Mouse (Mus musculus) forebrain, embryonic 13.5 days (tissue): ENCODE data around the gene Sema4d. TPM values are rescaled to one million over a fixed set of nuclear protein-coding genes. Genes with fewer than 3 reads are reported as not detected.
A peak's percentile ranks its signal among the peaks of the same experiment; 100 is the strongest.
"Not testable (repeated sequence)": the region's sequence is repeated elsewhere in the genome, so short reads cannot be mapped to it uniquely, and the experiment has no call there.

Source experiments
- ATAC-seq: fragments of 200-750 bp; cut with Nextera tagmentation; 2 replicates; pipeline ENCODE4 v1.8.0; 2017
- H3K27ac ChIP-seq: fragments of 300-500 bp; sonication (generic); 2 replicates; pipeline ENCODE4 v1.5.1; 2015; ENCODE audit warnings: inconsistent platforms, mild to moderate bottlenecking, moderate library complexity
- H3K27me3 ChIP-seq: fragments of 300-500 bp; sonication (generic); 2 replicates; pipeline ENCODE4 v1.6.1; 2015; ENCODE audit warnings: mild to moderate bottlenecking, inconsistent platforms
- H3K36me3 ChIP-seq: fragments of 300-500 bp; sonication (generic); 2 replicates; pipeline ENCODE4 v1.6.1; 2015; ENCODE audit warnings: mild to moderate bottlenecking, inconsistent platforms; ENCODE audit not compliant: poor library complexity, severe bottlenecking
- H3K4me1 ChIP-seq: fragments of 300-500 bp; sonication (generic); 2 replicates; pipeline ENCODE4 v1.6.1; 2015; ENCODE audit warnings: inconsistent platforms
- H3K4me2 ChIP-seq: fragments of 300-500 bp; sonication (generic); 2 replicates; pipeline ENCODE4 v1.6.1; 2015; ENCODE audit warnings: inconsistent platforms, mild to moderate bottlenecking, moderate library complexity
- H3K4me3 ChIP-seq: fragments of 300-500 bp; sonication (generic); 2 replicates; pipeline ENCODE4 v1.5.1; 2015; ENCODE audit warnings: mild to moderate bottlenecking, inconsistent platforms
- H3K9ac ChIP-seq: fragments of 300-500 bp; sonication (generic); 2 replicates; pipeline ENCODE4 v1.6.1; 2015; ENCODE audit warnings: mild to moderate bottlenecking, inconsistent platforms
- H3K9me3 ChIP-seq: fragments of 300-500 bp; sonication (generic); replicated peaks from 2 replicates; pipeline ENCODE4 v1.6.1; 2016; ENCODE audit warnings: inconsistent platforms
- WGBS: fragments of 180-500 bp; shearing (Covaris S2); methylation state at CpG from one replicate; pipeline ENCODE4 v1.1.7; 2015; 5-methylcytosine and 5-hydroxymethylcytosine counted together
- polyA plus RNA-seq: library from polyadenylated mRNA; unstranded; fragments of >200 nt; fragmentation: Nextera tagmentation; extraction: Ambion mirVana; gene quantifications from 2 replicates; pipeline ENCODE4 v1.2.1, GENCODE M21; 2015

Gene Sema4d
- 10.8 TPM in 2 replicates for polyA plus RNA-seq

DNA sequence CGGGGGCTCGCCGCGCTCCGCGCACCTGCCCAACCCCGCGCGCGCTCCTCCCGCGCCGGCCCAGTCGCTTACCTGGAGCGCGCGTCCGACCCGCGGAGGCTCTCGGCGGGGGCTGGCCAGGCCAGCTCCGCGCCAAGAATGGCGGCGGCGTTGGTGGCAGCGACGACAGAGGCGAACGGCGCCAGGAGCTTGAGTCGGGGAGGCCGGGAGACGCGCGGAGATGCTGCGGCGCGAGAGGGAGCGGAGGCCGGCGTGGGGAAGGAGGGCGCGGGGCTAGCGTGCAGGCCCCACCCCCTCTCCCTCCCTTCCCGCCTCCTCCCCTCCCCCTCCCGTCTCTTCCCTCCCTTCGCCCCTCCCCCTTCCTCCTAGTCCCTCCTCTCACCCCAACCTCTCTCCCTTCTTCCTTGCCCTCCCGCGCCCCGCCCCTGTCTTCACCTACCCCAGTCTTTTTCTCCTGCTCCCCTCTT, at the start of gene Sema4d:
Sema4d (minus strand) TSS at position 323 of the 467 bp plus-strand sequence.
- Histone ChIP-seq H3K9ac (peak within 1 kb of the TSS; percentile 86), H3K9me3 (no peaks in the 10 kb centered on the region), H3K27ac (peak within 1 kb of the TSS; percentile 48), H3K27me3 (peaks cover 12% of the 10 kb centered on the region; the same call in 1 of the 2 replicates), H3K4me1 (peaks cover 38% of the 10 kb centered on the region), H3K36me3 (no peaks in the 10 kb centered on the region), H3K4me2 (peak within 1 kb of the TSS; percentile 95), H3K4me3 (peak within 1 kb of the TSS; percentile 88)
- WGBS: 0% methylated on average over 23 of the region's 52 CpGs
- peak; percentile 66 for ATAC-seq

- no peak overlapping the region for H3K4me2 ChIP-seq
- 68% methylated on average over 4 of the region's 4 CpGs for WGBS
- peaks cover 52% of the 10 kb centered on the region for H3K4me1 ChIP-seq
- H3K9me3 ChIP-seq: no peaks in the 10 kb centered on the region
- no peak for ATAC-seq
- H3K36me3 ChIP-seq: 0 out of 2 replicates have a peak, but pooled peaks cover 5% of the 10 kb centered on the region
- H3K27me3 ChIP-seq: peaks cover 55% of the 10 kb centered on the region
- no peak overlapping the region for H3K9ac ChIP-seq
- no peak overlapping the region for H3K27ac ChIP-seq
- no peak overlapping the region for H3K4me3 ChIP-seq
These were observed 49.8 kb upstream of the Sema4d start for GRCm38 (mm10) chr13:51843298-51843697.

- Histone ChIP-seq H3K4me3 (no peak overlapping the region), H3K36me3 (0 out of 2 replicates have a peak, but pooled peaks cover under 1% of the 10 kb centered on the region), H3K4me1 (peaks cover 47% of the 10 kb centered on the region), H3K9ac (peak overlapping the region; percentile 54), H3K4me2 (peak overlapping the region; percentile 36), H3K27ac (peak overlapping the region; percentile 25; the same call in 1 of the 2 replicates), H3K9me3 (no peaks in the 10 kb centered on the region), H3K27me3 (peaks cover 61% of the 10 kb centered on the region)
- no peak for ATAC-seq
- WGBS: 7% methylated on average over 12 of the region's 12 CpGs
These were observed 49.2 kb upstream of the Sema4d start for GRCm38 (mm10) chr13:51842773-51843172.

GRCm38 (mm10) chr13:51842191-51842590, 48.6 kb upstream of the Sema4d start:
- H3K9me3 ChIP-seq: no peaks in the 10 kb centered on the region

GRCm38 (mm10) chr13:51841541-51842115, 48.1 kb upstream of the Sema4d start:
- 6% methylated on average over 12 of the region's 12 CpGs for WGBS
- Histone ChIP-seq H3K9ac (peak overlapping the region; percentile 1; the same call in 1 of the 2 replicates), H3K4me3 (no peak overlapping the region), H3K9me3 (no peaks in the 10 kb centered on the region), H3K27ac (peak overlapping the region; percentile 48), H3K27me3 (peaks cover 68% of the 10 kb centered on the region), H3K36me3 (no peaks in the 10 kb centered on the region), H3K4me1 (peaks cover 38% of the 10 kb centered on the region), H3K4me2 (peak overlapping the region; percentile 36)
- ATAC-seq: no peak

More at GRCm38 (mm10) chr13:51842191-51842590, 48.6 kb upstream of the Sema4d start:
- Histone ChIP-seq H3K27ac (peak overlapping the region; percentile 48), H3K9ac (peak overlapping the region; percentile 1; the same call in 1 of the 2 replicates), H3K4me3 (no peak overlapping the region), H3K36me3 (no peaks in the 10 kb centered on the region), H3K27me3 (peaks cover 64% of the 10 kb centered on the region), H3K4me2 (peak overlapping the region; percentile 36), H3K4me1 (peaks cover 42% of the 10 kb centered on the region)
- 3% methylated on average over 5 of the region's 5 CpGs for WGBS
- no peak for ATAC-seq

DNA sequence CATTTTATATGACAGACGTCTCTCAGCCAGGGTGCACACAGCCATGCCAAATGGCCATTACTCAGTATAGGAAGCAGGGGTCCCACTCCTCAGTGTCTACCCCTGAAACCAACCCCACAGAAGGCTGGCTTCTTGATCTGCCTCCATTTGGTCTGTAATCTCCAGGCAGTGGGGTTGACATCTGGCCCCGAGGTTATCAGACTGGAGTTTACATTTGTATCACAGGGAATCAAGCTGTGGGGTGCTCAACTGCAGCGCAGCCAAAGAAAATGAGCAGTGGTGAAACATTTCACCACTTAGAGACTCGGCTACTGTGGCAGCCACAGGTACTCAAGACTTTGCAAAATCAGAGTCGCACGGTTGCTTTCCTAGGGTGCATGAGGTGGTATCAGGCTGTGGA, 47.2 kb upstream of the Sema4d start:
- Histone ChIP-seq H3K36me3 (no peaks in the 10 kb centered on the region), H3K4me2 (no peak overlapping the region), H3K9me3 (no peaks in the 10 kb centered on the region), H3K27ac (no peak overlapping the region), H3K9ac (no peak overlapping the region), H3K27me3 (peaks cover 71% of the 10 kb centered on the region), H3K4me1 (peaks cover 35% of the 10 kb centered on the region), H3K4me3 (no peak overlapping the region)
- WGBS: 38% methylated on average over 6 of the region's 6 CpGs
- ATAC-seq: no peak

GRCm38 (mm10) chr13:51839250-51840026, 45.9 kb upstream of the Sema4d start:
- H3K36me3 ChIP-seq: no peaks in the 10 kb centered on the region
- peak; percentile 57 for ATAC-seq
- peaks cover 71% of the 10 kb centered on the region for H3K27me3 ChIP-seq
- WGBS: 27% methylated on average over 8 of the region's 8 CpGs
- H3K9ac ChIP-seq: no peak overlapping the region
- H3K4me1 ChIP-seq: peaks cover 28% of the 10 kb centered on the region
- no peak overlapping the region for H3K4me2 ChIP-seq
- no peak overlapping the region for H3K27ac ChIP-seq
- no peak overlapping the region for H3K4me3 ChIP-seq
- H3K9me3 ChIP-seq: no peaks in the 10 kb centered on the region

GRCm38 (mm10) chr13:51837402-51837801, 43.9 kb upstream of the Sema4d start:
- no peak overlapping the region for H3K27ac ChIP-seq
- ATAC-seq: no peak
- H3K36me3 ChIP-seq: no peaks in the 10 kb centered on the region
- H3K27me3 ChIP-seq: peaks cover 52% of the 10 kb centered on the region
- no peak overlapping the region for H3K4me2 ChIP-seq
- WGBS: 56% methylated on average over 5 of the region's 5 CpGs
- no peak overlapping the region for H3K9ac ChIP-seq
- no peaks in the 10 kb centered on the region for H3K9me3 ChIP-seq
- no peak overlapping the region for H3K4me3 ChIP-seq
- H3K4me1 ChIP-seq: peaks cover 18% of the 10 kb centered on the region

DNA sequence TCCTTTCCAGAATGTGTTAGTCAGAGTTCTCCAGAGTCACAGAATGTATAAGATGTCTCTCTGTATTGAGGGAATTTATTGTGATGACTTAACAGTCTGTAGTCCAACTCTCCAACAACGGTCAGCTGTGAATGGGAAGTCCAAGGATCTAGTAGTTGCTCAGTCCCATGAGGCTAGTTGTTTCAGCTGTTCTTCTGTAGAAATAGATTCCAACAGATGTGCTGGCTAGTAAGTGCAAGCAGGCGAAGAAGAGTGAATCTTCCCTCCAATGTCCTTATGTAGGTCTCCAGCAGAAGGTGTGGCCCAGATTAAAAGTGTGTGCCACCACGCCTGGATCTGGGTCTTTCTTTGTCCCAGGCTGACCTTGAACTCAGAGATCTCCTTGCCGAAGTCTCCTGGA, 41.7 kb upstream of the Sema4d start:
- not testable (repeated sequence) for H3K9ac ChIP-seq, ATAC-seq, H3K9me3 ChIP-seq, H3K4me3 ChIP-seq, H3K27ac ChIP-seq, H3K4me1 ChIP-seq, H3K4me2 ChIP-seq, H3K36me3 ChIP-seq
- WGBS: 88% methylated on average over 4 of the region's 4 CpGs
- H3K27me3 ChIP-seq: peaks cover 32% of the 10 kb centered on the region

DNA sequence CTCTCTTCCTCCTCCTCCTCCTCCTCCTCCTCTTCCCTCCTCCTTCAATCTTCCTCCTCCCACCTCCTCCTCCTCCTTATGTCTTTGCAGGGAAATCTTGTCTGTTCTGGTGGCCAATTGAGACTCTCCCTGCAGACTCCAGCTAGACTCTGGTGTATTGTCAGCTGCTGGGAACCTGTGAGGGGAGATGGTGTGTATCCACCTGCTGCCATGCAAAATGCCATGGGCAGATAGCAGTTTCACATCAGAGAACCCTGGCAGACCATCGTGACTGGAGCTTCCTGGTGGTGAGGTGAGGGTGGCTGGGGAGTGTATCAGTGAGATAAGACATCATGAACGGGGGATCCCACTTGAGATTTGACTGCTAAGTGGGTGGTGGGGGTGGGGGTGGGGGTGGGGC, 41.0 kb upstream of the Sema4d start:
- no peak overlapping the region for H3K4me2 ChIP-seq
- no peak overlapping the region for H3K4me3 ChIP-seq
- H3K27me3 ChIP-seq: peaks cover 27% of the 10 kb centered on the region
- no peak overlapping the region for H3K9ac ChIP-seq
- H3K9me3 ChIP-seq: no peaks in the 10 kb centered on the region
- no peaks in the 10 kb centered on the region for H3K4me1 ChIP-seq
- no peak overlapping the region for H3K27ac ChIP-seq
- ATAC-seq: no peak
- H3K36me3 ChIP-seq: no peaks in the 10 kb centered on the region
- 77% methylated on average over 2 of the region's 2 CpGs for WGBS

DNA sequence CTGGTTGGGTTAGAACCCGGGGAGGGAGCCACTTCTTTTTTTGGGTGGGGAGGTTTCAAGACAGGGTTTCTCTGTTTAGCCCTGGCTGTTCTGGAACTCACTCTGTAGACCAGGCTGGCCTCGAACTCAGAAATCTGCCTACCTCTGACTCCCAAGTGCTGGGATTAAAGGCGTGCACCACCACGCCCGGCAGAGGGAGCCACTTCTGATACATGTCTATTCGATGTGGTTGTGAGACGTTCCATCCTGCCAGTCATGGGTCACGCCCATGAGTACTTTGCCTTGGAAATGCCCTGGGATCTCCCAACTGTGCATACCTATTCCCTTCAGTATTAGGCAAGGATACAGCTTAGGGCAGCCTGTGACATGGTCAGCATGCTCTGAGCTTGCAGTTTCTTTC, 40.5 kb upstream of the Sema4d start:
- not testable (repeated sequence) for H3K4me3 ChIP-seq, H3K36me3 ChIP-seq, H3K9me3 ChIP-seq, H3K4me1 ChIP-seq, H3K9ac ChIP-seq, H3K4me2 ChIP-seq, ATAC-seq, H3K27ac ChIP-seq
- 77% methylated on average over 8 of the region's 8 CpGs for WGBS
- H3K27me3 ChIP-seq: peaks cover 23% of the 10 kb centered on the region

DNA sequence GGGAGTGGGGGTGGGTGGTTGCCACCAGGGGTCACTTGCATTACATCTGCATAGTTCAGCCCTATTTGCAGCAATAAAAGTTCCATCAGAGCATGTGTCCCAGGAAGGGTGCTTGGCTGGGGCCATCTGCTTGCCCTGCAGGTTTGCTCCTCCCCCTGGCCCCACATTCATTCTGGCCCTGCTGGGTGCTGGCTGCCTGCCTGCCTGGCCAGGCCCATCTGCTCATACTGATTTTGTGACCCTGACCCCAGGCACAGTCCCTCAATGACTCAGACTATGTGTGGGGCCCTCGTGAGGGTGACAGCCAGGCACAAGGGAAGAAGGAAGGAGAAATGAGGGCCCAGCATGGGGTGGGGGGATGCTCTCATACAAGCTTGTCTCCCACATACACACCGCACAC, 40.1 kb upstream of the Sema4d start:
- Histone ChIP-seq H3K9ac (no peak overlapping the region), H3K27ac (no peak overlapping the region), H3K4me1 (no peaks in the 10 kb centered on the region), H3K36me3 (no peaks in the 10 kb centered on the region), H3K27me3 (peaks cover 18% of the 10 kb centered on the region), H3K9me3 (no peaks in the 10 kb centered on the region), H3K4me3 (no peak overlapping the region), H3K4me2 (no peak overlapping the region)
- whole genome bisulfite sequencing: 51% methylated on average over 2 of the region's 2 CpGs
- ATAC-seq: 0 out of 2 replicates have a peak, but pooled peaks have one; percentile 24
